Mouse (Mus musculus): ENCODE measurements around the gene Glipr1l3. TPM values are rescaled to one million over a fixed set of nuclear protein-coding genes. Genes with fewer than 3 reads are reported as not detected.
"Not testable (repeated sequence)": the region's sequence is repeated elsewhere in the genome, so short reads cannot be mapped to it uniquely, and the experiment has no call there.

Gene Glipr1l3
- polyA plus RNA-seq (2021), result not detected

DNA sequence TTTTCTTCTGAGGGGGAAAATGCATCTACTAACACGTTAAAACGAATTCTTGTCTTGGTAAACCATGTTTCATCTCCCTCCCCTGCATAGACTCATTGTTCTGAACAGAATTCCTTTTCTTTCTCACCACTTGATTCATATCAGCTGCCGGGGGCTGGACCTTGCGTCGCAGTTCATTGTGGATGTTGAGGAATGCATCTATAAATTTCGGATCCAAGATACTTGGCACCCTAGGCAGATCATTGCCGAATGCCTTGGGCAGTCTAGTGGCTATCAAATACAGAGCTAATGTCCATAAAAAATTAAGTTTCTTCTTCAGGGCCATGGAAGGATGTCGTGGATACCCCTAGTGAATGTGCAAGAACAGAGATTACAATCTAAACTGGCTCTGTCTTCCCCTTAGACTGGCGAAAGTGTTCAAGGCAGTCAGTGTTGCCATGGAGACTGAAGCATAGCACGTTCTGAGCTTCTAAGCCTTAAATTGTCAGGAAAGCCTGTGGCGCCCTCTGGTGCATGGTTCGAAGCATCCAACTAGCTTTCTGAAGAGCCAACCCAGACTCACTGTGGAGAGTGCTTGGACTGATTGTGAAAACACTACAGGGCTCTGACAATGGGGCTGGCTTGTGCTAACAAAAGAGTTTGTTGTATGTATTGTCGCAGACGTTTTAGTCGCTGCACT, at the start of gene Glipr1l3:
TSS of gene Glipr1l3 (minus strand) at position 446 of the 679 bp plus-strand sequence.
- ATAC-seq (peak; percentile 88), DNase-seq (ENCODE audit: low read depth, low spot score) (peak; percentile 35)
- CTCF ChIA-PET, result interaction anchor here (1.1 to 1.2 kb wide), 2 partner anchors 184 to 187 kb away, joined by 4 to 6 read pairs; partner anchors contain the start of gene Krr1
- in situ Hi-C loops (cut with MboI; ENCODE audit: low pct_unique_long_range_greater_than_20kb), result loop anchor here (5.0 to 25.0 kb wide), 3 partner anchors 108 to 673 kb away; no protein-coding TSS in a partner anchor
- H3K27me3 ChIP-seq, POLR2A ChIA-PET: not testable (repeated sequence)
- peak; percentile 83 for TF ChIP-seq CTCF (IDR thresholded peaks at IDR 0.05)

DNA sequence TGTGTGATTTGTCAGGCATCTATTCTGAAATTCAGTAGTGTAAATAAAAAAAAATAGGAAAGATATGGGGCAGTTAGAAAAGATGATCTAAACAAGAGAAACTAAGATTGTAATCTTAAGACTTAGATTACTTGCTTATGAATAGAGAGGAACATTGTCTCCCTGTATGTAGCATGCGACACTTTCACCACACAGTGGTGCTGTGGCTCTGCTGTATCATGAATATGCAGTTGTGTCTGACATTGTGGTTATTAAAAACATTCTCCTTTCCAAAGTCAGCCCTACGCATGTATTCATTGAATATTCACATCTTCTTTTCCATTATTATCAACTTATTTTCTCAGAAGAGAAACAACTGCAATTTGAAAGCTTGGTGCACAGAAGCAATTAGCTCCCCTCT, 43.3 kb upstream of the Glipr1l3 start:
- no peaks in the 10 kb centered on the region for H3K27me3 ChIP-seq
- POLR2A ChIA-PET, result no interaction called here
- ATAC-seq (no peak), DNase-seq (ENCODE audit: low read depth, low spot score) (peak; percentile 31)
- CTCF ChIA-PET, result interaction anchor here (0.7 to 2.7 kb wide), 4 partner anchors 196 to 1942 kb away, joined by 3 to 10 read pairs (median 3); no protein-coding TSS in a partner anchor
- in situ Hi-C loops (cut with MboI; ENCODE audit: low pct_unique_long_range_greater_than_20kb), result loop anchor here (10.0 kb wide), 1 partner anchor 541 kb away; no protein-coding TSS in a partner anchor
- TF ChIP-seq CTCF (IDR thresholded peaks at IDR 0.05), result peak; percentile 69

DNA sequence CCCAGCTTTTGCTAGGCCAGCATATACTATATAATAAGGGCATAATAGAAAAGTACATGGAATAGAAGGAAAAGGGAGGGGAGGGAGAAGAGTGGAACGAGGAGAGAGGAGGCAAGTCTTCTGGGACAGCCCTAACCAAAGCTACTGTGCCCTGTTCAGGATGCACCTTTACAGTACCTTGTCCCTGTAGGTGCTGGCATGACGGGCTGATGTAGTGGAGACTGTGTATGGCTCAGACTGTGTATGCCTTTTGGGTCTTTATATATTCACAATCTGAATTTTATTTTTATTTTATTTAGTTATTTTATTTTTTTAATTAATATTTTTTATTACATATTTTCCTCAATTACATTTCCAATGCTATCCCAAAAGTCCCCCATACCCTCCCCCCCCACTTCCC, 33.8 kb upstream of the Glipr1l3 start:
- ATAC-seq; in situ Hi-C loops (cut with MboI; ENCODE audit: low pct_unique_long_range_greater_than_20kb); DNase-seq (ENCODE audit: low read depth, low spot score); POLR2A ChIA-PET; CTCF ChIA-PET; H3K27me3 ChIP-seq: not testable (repeated sequence)

DNA sequence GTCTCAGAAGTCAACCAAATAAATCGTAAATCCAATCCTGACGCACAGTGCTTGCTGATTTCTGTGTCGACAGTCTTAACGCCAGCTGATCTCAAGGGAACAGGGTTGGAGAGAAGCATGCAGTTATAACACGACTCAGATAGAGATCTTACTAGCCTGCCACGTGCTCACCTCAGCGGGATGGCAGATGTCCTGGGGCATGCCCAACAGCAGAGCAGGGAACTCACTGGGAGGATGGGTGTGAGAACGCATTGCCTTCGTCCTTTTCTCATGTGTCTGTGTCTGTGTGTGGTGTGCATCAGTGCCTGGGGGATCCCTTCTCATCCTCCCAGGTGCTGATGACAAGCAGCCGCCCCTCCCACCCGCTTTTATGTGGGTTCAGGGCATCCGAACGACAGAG, 16.9 kb upstream of the Glipr1l3 start:
- not testable (repeated sequence) for DNase-seq (ENCODE audit: low read depth, low spot score)

DNA sequence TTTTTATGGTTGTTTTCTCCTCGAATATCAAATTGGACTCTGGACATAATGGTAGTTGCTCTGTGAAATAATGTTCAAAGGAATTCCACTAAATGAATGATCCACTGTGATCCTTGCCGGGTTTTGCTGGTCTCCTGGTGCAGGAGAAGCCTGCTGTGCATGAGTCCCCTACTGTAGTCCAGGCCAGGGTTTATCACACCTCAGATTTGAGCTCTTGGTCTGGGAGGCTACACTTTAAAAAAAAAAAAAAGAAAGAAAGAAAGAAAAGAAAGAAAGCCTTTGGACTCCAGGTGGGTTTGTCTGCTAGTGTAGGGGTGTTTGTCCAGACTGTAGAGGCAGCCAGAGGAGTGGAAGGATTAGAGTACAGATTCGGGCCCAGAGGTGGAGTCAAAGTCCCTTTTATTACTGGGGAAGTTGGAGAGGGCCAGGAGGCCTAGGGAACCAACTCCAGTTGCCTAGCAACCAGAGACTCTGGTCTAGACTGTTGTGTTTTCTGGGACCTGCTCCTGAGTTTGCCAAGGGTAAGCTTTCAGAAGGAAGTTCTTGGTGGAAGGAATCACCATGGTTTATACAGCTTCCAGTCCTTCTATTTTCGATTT, 3.1 kb upstream of the Glipr1l3 start, which contains the start of gene Caps2:
TSS of gene Caps2 (plus strand) at position 454 of the 599 bp plus-strand sequence.
- no peak for TF ChIP-seq CTCF (IDR thresholded peaks at IDR 0.05)
- DNase-seq (ENCODE audit: low read depth, low spot score) (peak; percentile 31), ATAC-seq (peak; percentile 92)
- ChIA-PET CTCF (interaction anchor here (0.6 kb wide), 1 partner anchor 220 kb away, joined by 3 read pairs; no protein-coding TSS in a partner anchor), POLR2A (no interaction called here)
- in situ Hi-C loops (cut with MboI; ENCODE audit: low pct_unique_long_range_greater_than_20kb), result loop anchor here (5.0 to 25.0 kb wide), 3 partner anchors 111 to 676 kb away; no protein-coding TSS in a partner anchor
- no peaks in the 10 kb centered on the region for H3K27me3 ChIP-seq

More for the DNA sequence above, 16.9 kb upstream of the Glipr1l3 start:
- POLR2A ChIA-PET; H3K27me3 ChIP-seq; in situ Hi-C loops (cut with MboI; ENCODE audit: low pct_unique_long_range_greater_than_20kb); ATAC-seq; CTCF ChIA-PET: not testable (repeated sequence)

DNA sequence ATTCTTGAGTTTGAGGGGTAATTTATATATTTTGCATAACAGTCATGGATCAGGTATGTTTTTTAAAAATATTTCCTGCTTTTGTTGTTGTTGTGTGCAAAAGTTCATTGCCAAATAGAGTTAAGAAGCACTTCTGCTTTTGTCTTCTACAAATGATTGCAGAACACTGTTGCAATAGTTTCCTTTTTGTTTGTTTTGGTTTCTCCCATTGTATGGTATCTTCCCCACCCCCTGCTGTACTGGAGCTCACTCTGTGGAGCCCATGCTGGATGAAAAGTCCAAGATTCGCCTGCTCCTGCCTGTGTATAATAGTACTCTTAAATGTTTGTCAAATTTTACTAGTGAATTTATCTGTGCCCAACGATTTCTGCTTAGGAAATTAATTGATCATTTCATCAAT, 20.3 kb downstream of the Glipr1l3 start:
- in situ Hi-C loops (cut with MboI; ENCODE audit: low pct_unique_long_range_greater_than_20kb), result loop anchor here (5.0 kb wide), 1 partner anchor 63 kb away; no protein-coding TSS in a partner anchor
- H3K27me3 ChIP-seq, result peaks cover under 1% of the 10 kb centered on the region
- CTCF ChIA-PET, result no interaction called here
- DNase-seq (ENCODE audit: low read depth, low spot score) (no peak), ATAC-seq (no peak)
- no peak for TF ChIP-seq CTCF (IDR thresholded peaks at IDR 0.05)
- POLR2A ChIA-PET, result no interaction called here

DNA sequence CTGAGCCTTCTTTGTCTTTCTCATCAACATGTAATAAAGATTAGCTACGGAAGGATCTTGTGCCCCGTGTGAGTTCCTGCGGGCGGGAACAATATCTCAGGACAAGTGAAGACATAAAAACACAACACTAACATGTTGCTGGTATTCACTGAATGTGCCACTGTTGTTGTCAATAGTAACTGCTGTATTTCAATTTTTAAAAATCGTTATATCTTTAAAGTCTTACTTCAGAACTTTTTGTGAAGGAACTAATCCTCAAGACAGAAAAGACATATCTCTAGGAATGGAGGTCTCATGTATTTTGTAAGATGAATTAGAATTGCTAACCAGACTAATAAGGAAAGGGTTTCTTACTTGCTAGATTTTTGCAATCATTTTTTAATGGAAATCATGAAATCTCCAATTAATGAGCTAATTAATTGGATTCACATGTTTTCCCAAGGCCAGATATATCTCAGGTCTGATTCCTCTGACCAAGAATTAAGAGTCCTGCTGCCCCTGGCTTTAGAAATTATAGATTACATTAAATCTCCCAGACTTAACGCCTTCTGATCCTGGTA, 21.2 kb downstream of the Glipr1l3 start:
- TF ChIP-seq CTCF (IDR thresholded peaks at IDR 0.05), result no peak
- no peak for ATAC-seq
- DNase-seq (ENCODE audit: low read depth, low spot score), result no peak
- CTCF ChIA-PET, result no interaction called here
- in situ Hi-C loops (cut with MboI; ENCODE audit: low pct_unique_long_range_greater_than_20kb), result no loop called here
- no peaks in the 10 kb centered on the region for H3K27me3 ChIP-seq
- POLR2A ChIA-PET, result no interaction called here

DNA sequence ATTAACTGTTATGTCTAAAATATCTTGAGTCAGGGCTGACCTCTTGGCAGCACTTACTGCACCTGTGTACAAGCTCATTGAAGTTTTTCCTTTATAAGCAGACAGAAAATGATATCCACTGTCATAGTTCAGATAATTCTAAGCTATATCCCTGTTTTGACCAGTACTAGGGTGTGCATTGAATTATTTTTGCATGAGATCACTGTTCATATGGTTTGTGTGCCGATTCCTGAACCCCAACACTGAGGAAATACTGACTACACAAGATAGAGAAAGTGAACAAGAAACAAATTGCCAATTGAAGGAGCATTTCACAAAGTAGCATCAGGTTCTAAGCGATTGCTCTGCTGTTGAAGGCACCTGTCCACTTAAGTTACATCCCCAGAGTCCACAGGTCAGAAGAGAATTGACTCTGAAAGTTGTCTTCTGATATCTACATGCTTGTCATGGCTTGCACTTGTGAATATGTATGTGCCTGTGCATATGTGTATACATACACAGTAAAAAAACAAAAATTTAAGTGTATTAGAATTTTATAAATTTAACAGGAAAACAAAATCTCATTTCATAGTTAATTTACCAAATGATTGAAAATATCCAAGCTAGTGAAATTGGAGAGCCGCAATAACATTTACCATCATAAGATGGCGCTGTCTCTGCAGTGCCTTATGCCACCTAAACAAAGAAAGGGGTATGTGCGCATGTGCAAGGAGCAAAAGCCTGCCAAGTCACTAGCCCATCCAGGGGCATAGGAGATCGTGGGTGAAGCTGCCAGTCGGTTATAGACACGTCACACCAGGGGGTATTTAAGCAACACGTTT, 21.9 kb downstream of the Glipr1l3 start:
- in situ Hi-C loops (cut with MboI; ENCODE audit: low pct_unique_long_range_greater_than_20kb), result no loop called here
- TF ChIP-seq CTCF (IDR thresholded peaks at IDR 0.05), result peak; percentile 47
- POLR2A ChIA-PET, result no interaction called here
- no peaks in the 10 kb centered on the region for H3K27me3 ChIP-seq
- DNase-seq (ENCODE audit: low read depth, low spot score) (no peak), ATAC-seq (no peak)
- CTCF ChIA-PET, result no interaction called here

DNA sequence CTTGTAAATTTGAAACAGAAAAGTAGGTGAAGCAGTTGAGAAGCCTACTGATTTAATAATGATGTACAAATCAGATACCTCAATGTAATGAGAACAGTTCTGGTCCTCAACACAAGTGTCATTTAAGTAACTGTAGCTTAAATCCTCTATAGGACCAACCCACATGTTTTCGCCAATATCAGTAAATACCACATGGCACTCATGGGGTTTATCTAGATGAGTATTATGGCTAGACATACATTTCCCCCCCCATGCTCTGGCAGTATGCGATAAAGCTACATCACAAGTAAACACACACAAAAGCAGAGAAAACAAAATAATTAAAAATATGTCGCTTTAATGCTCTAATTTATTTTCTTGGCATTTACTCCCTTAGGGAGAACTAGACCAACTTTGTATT, 27.9 kb downstream of the Glipr1l3 start:
- TF ChIP-seq CTCF (IDR thresholded peaks at IDR 0.05), result no peak
- in situ Hi-C loops (cut with MboI; ENCODE audit: low pct_unique_long_range_greater_than_20kb), result no loop called here
- POLR2A ChIA-PET, result no interaction called here
- ATAC-seq, result no peak
- no peak for DNase-seq (ENCODE audit: low read depth, low spot score)
- CTCF ChIA-PET, result no interaction called here
- peaks cover 4% of the 10 kb centered on the region for H3K27me3 ChIP-seq

DNA sequence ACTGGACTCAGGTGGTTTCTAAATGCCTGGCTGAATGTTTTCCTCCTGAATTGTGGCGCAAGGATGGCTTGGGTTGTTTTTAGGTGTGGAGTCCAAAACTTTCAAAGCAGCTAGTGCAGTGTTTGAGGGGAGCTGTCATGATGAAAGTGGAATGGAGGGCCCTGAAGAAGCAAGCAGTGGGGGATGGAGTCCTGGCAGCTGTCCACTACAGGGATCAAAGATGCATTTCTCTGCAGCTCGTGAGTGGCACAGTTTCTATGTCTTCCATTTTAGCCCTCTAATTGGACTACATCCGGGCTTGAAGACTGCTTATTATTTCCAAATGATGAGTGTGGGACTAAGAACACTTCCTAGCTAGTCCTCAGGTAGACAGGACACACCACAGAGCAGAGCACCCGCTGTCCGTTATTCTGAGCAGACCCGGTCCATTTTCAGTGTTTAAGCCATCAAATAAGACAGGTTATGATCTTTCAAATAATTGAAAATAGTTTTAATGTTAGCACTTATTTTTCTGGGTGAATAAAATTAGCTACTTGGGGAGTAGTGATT, 32.4 kb downstream of the Glipr1l3 start:
- DNase-seq (ENCODE audit: low read depth, low spot score); H3K27me3 ChIP-seq; POLR2A ChIA-PET; CTCF ChIA-PET; ATAC-seq; in situ Hi-C loops (cut with MboI; ENCODE audit: low pct_unique_long_range_greater_than_20kb): not testable (repeated sequence)

DNA sequence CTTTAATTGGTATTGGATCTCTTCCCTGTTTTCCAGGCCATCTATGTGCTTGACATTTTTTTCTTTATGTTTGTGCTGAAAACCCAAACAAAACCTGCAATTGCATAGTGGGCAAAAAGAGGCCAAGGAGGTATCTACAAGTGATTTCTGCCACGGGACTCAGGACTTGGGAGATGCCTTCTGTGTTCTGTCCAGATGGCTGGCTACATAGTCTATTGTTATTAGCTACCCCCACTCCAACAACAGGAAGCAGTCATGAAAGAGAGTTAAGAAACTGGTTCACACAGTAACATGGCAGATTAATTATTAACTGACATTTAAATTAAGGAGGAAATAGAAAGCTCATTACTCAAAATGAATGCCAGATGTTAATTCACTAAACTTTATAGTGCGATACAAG, 35.0 kb downstream of the Glipr1l3 start:
- H3K27me3 ChIP-seq; ATAC-seq; in situ Hi-C loops (cut with MboI; ENCODE audit: low pct_unique_long_range_greater_than_20kb); CTCF ChIA-PET; DNase-seq (ENCODE audit: low read depth, low spot score): not testable (repeated sequence)
- POLR2A ChIA-PET, result interaction anchor here (0.7 kb wide), 1 partner anchor 19 kb away, joined by 4 read pairs; no protein-coding TSS in a partner anchor

Data from Patski (cell line).